Mouse (Mus musculus) NIH3T3 (cell line): Measurements from ENCODE around the gene Mrm3.

ENCODE experiments used
- DNase-seq: peaks from one replicate; pipeline ENCODE4 v3.0.0-alpha.2; 2012; ENCODE audit warnings: low read depth

Gene Mrm3

GRCm38 (mm10) chr11:76288645-76289044 lies 45.1 kb downstream of the Mrm3 start:
- no peak for DNase-seq

GRCm38 (mm10) chr11:76290367-76290766 lies 46.9 kb downstream of the Mrm3 start:
- DNase-seq: no peak

- no peak for DNase-seq
These were observed 48.4 kb downstream of the Mrm3 start for GRCm38 (mm10) chr11:76291960-76292359.

- DNase-seq: peak; percentile 92
These were observed 48.9 kb downstream of the Mrm3 start for GRCm38 (mm10) chr11:76292398-76292797.

GRCm38 (mm10) chr11:76292831-76293230 lies 49.3 kb downstream of the Mrm3 start:
- no peak for DNase-seq

GRCm38 (mm10) chr11:76294078-76294477 lies 50.6 kb downstream of the Mrm3 start:
- no peak for DNase-seq

GRCm38 (mm10) chr11:76294836-76295235 lies 51.3 kb downstream of the Mrm3 start:
- DNase-seq: no peak

GRCm38 (mm10) chr11:76297252-76297651 lies 53.7 kb downstream of the Mrm3 start:
- DNase-seq: no peak

GRCm38 (mm10) chr11:76298457-76299000 lies 55.0 kb downstream of the Mrm3 start:
- DNase-seq: peak; percentile 50
